Mouse (Mus musculus) C2C12 (cell line): Measurements from ENCODE around the gene Mafg.

Source experiments
- CEBPB ChIP-seq: IDR thresholded peaks from one replicate; pipeline ENCODE4 v1.6.1; 2011; ENCODE audit warnings: low read depth, mild to moderate bottlenecking, control low read depth, moderate library complexity
- CTCF ChIP-seq: IDR thresholded peaks from one replicate; pipeline ENCODE4 v1.5.1; 2011; ENCODE audit not compliant: control insufficient read depth, insufficient read depth, insufficient read length
- FOSL1 ChIP-seq: IDR thresholded peaks from one replicate; pipeline ENCODE4 v1.8.0; 2011; ENCODE audit warnings: mild to moderate bottlenecking, low read length; ENCODE audit not compliant: poor library complexity, insufficient read depth, severe bottlenecking
- MAX ChIP-seq: IDR thresholded peaks from one replicate; pipeline ENCODE4 v1.6.1; 2011; ENCODE audit warnings: mild to moderate bottlenecking, control low read depth
- MYOD1 ChIP-seq: IDR thresholded peaks from one replicate; pipeline ENCODE4 v1.6.1; 2011; ENCODE audit warnings: low read depth; ENCODE audit not compliant: control insufficient read depth, insufficient read length
- MYOG ChIP-seq: IDR thresholded peaks from one replicate; pipeline ENCODE4 v1.6.1; 2011; ENCODE audit not compliant: control insufficient read depth, insufficient read length; ENCODE audit errors: extremely low read depth
- USF1 ChIP-seq: IDR thresholded peaks from one replicate; pipeline ENCODE4 v1.6.1; 2011; ENCODE audit warnings: low read depth, mild to moderate bottlenecking, control low read depth, moderate library complexity

- TF ChIP-seq CTCF: no peak
- TF ChIP-seq MYOD1: no peak
- TF ChIP-seq CEBPB: no peak
- TF ChIP-seq MYOG: no peak
- no peak for TF ChIP-seq USF1
- no peak for TF ChIP-seq MAX
- TF ChIP-seq FOSL1: no peak
Measured at GRCm38 (mm10) chr11:120662759-120663158, 29.4 kb upstream of the Mafg start.
